Mouse (Mus musculus): ENCODE data around the gene Gm45785. TPM values are rescaled to one million over a fixed set of nuclear protein-coding genes. Genes with fewer than 3 reads are reported as not detected.
"Not testable (repeated sequence)": the region's sequence is repeated elsewhere in the genome, so short reads cannot be mapped to it uniquely, and the experiment has no call there.

The Gm45785 gene
- total and polyA plus RNA-seq, 2 experiments from 2014 or later = 0.27 TPM; not detected in 1

- H3K4me3 ChIP-seq (ENCODE audit: low read depth, low read length) = no peak overlapping the region
- DNase-seq (ENCODE audit: low spot score) (no peak), ATAC-seq (ENCODE audit: low FRiP score) (no peak)
- no peak overlapping the region for H3K9ac ChIP-seq (replicated peaks; ENCODE audit: low read length, poor library complexity, severe bottlenecking)
- H3K4me2 ChIP-seq (ENCODE audit: low read depth, low read length, poor library complexity, severe bottlenecking) = no peak overlapping the region
- 77% methylated on average over 3 of the region's 3 CpGs for WGBS
- H3K27me3 ChIP-seq (ENCODE audit: insufficient read depth, low read length) = no peaks in the 10 kb centered on the region
- peaks cover 37% of the 10 kb centered on the region for H3K36me3 ChIP-seq (ENCODE audit: insufficient read depth, low read length)
- H3K4me1 ChIP-seq (ENCODE audit: insufficient read depth, low read length) = no peaks in the 10 kb centered on the region
- H3K9me3 ChIP-seq (ENCODE audit: low read length) = no peaks in the 10 kb centered on the region
- no peak overlapping the region for H3K27ac ChIP-seq (ENCODE audit: low read depth, low read length)
- no peak for TF ChIP-seq CTCF (IDR thresholded peaks at IDR 0.05)
Measured at GRCm38 (mm10) chr7:140899121-140899520, 43.0 kb upstream of the Gm45785 start.

- Histone ChIP-seq H3K27me3 (ENCODE audit: insufficient read depth, low read length) (no peaks in the 10 kb centered on the region), H3K36me3 (ENCODE audit: insufficient read depth, low read length) (peaks cover 40% of the 10 kb centered on the region), H3K4me1 (ENCODE audit: insufficient read depth, low read length) (no peaks in the 10 kb centered on the region), H3K4me3 (ENCODE audit: low read depth, low read length) (no peak overlapping the region), H3K9ac (replicated peaks; ENCODE audit: low read length, poor library complexity, severe bottlenecking) (no peak overlapping the region), H3K4me2 (ENCODE audit: low read depth, low read length, poor library complexity, severe bottlenecking) (no peak overlapping the region), H3K9me3 (ENCODE audit: low read length) (no peaks in the 10 kb centered on the region), H3K27ac (ENCODE audit: low read depth, low read length) (no peak overlapping the region)
- WGBS = 90% methylated on average over 7 of the region's 7 CpGs
- no peak for ATAC-seq (ENCODE audit: low FRiP score)
- no peak for DNase-seq (ENCODE audit: low spot score)
- TF ChIP-seq CTCF (IDR thresholded peaks at IDR 0.05) = no peak
Measured at GRCm38 (mm10) chr7:140897863-140898262, 41.7 kb upstream of the Gm45785 start.

DNA sequence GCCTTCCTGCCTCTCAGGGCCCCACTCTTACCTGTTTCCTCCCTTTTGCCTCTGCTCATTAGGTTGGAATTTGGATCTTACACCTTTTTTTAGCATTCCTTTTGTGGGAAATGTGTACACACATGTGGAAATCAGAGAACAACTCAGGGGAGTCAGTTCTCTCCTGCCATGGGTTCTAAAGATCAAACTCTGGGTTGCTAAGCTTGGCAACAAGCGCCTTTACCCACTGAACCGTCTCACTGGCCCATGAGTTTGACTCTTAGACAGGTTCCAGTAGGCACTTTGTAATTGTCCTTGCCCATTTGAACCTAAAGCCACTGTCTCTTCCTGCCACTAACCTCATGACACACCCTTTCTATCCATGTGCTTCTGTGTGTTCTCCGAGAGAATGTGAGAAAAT lies 38.5 kb upstream of the Gm45785 start:
- 92% methylated on average over 3 of the region's 3 CpGs for WGBS
- H3K9me3 ChIP-seq (ENCODE audit: low read length) = no peaks in the 10 kb centered on the region
- no peak overlapping the region for H3K9ac ChIP-seq (replicated peaks; ENCODE audit: low read length, poor library complexity, severe bottlenecking)
- peaks cover 54% of the 10 kb centered on the region for H3K36me3 ChIP-seq (ENCODE audit: insufficient read depth, low read length)
- H3K27ac ChIP-seq (ENCODE audit: low read depth, low read length) = no peak overlapping the region
- no peak overlapping the region for H3K4me3 ChIP-seq (ENCODE audit: low read depth, low read length)
- no peaks in the 10 kb centered on the region for H3K27me3 ChIP-seq (ENCODE audit: insufficient read depth, low read length)
- no peak for TF ChIP-seq CTCF (IDR thresholded peaks at IDR 0.05)
- ATAC-seq (ENCODE audit: low FRiP score) (no peak), DNase-seq (ENCODE audit: low spot score) (no peak)
- no peaks in the 10 kb centered on the region for H3K4me1 ChIP-seq (ENCODE audit: insufficient read depth, low read length)
- H3K4me2 ChIP-seq (ENCODE audit: low read depth, low read length, poor library complexity, severe bottlenecking) = no peak overlapping the region

GRCm38 (mm10) chr7:140894031-140894430 lies 37.9 kb upstream of the Gm45785 start:
- H3K27ac ChIP-seq (ENCODE audit: low read depth, low read length) = no peak overlapping the region
- peaks cover 53% of the 10 kb centered on the region for H3K36me3 ChIP-seq (ENCODE audit: insufficient read depth, low read length)
- no peaks in the 10 kb centered on the region for H3K9me3 ChIP-seq (ENCODE audit: low read length)
- no peak overlapping the region for H3K9ac ChIP-seq (replicated peaks; ENCODE audit: low read length, poor library complexity, severe bottlenecking)
- no peak for DNase-seq (ENCODE audit: low spot score)
- TF ChIP-seq CTCF (IDR thresholded peaks at IDR 0.05) = no peak
- 84% methylated on average over 7 of the region's 7 CpGs for WGBS
- no peaks in the 10 kb centered on the region for H3K4me1 ChIP-seq (ENCODE audit: insufficient read depth, low read length)
- H3K27me3 ChIP-seq (ENCODE audit: insufficient read depth, low read length) = no peaks in the 10 kb centered on the region
- H3K4me3 ChIP-seq (ENCODE audit: low read depth, low read length) = no peak overlapping the region
- ATAC-seq (ENCODE audit: low FRiP score) = no peak
- H3K4me2 ChIP-seq (ENCODE audit: low read depth, low read length, poor library complexity, severe bottlenecking) = no peak overlapping the region

- not testable (repeated sequence) for H3K4me3 ChIP-seq (ENCODE audit: low read depth, low read length); H3K4me2 ChIP-seq (ENCODE audit: low read depth, low read length, poor library complexity, severe bottlenecking); H3K27ac ChIP-seq (ENCODE audit: low read depth, low read length); ATAC-seq (ENCODE audit: low FRiP score); H3K27me3 ChIP-seq (ENCODE audit: insufficient read depth, low read length); H3K4me1 ChIP-seq (ENCODE audit: insufficient read depth, low read length); DNase-seq (ENCODE audit: low spot score); H3K9ac ChIP-seq (replicated peaks; ENCODE audit: low read length, poor library complexity, severe bottlenecking); H3K9me3 ChIP-seq (ENCODE audit: low read length)
- 95% methylated on average over 16 of the region's 16 CpGs for WGBS
- peaks cover 53% of the 10 kb centered on the region for H3K36me3 ChIP-seq (ENCODE audit: insufficient read depth, low read length)
Measured at GRCm38 (mm10) chr7:140890636-140891035, 34.5 kb upstream of the Gm45785 start.

- peaks cover 14% of the 10 kb centered on the region for H3K36me3 ChIP-seq (ENCODE audit: insufficient read depth, low read length)
- DNase-seq (ENCODE audit: low spot score) = no peak
- H3K27me3 ChIP-seq (ENCODE audit: insufficient read depth, low read length) = no peaks in the 10 kb centered on the region
- peak overlapping the region; percentile 74 for H3K4me2 ChIP-seq (ENCODE audit: low read depth, low read length, poor library complexity, severe bottlenecking)
- 0 out of 2 replicates have a peak, but pooled peaks cover 4% of the 10 kb centered on the region for H3K4me1 ChIP-seq (ENCODE audit: insufficient read depth, low read length)
- H3K27ac ChIP-seq (ENCODE audit: low read depth, low read length) = peak overlapping the region; percentile 89
- peak overlapping the region; percentile 81 for H3K4me3 ChIP-seq (ENCODE audit: low read depth, low read length)
- H3K9me3 ChIP-seq (ENCODE audit: low read length) = no peaks in the 10 kb centered on the region
- WGBS = under 1% methylated on average over 12 of the region's 12 CpGs
- peak overlapping the region; percentile 94 for H3K9ac ChIP-seq (replicated peaks; ENCODE audit: low read length, poor library complexity, severe bottlenecking)
- no peak for TF ChIP-seq CTCF (IDR thresholded peaks at IDR 0.05)
- peak; percentile 47; the same call in 1 of the 2 replicates for ATAC-seq (ENCODE audit: low FRiP score)
Measured at GRCm38 (mm10) chr7:140882469-140882803, 26.3 kb upstream of the Gm45785 start.
